In genomic region chr4:44965175-44965574, GRCm38 (mm10) we compare ENCODE assay signal across 22 mouse cellular contexts.
"Had no signal": no experiment of that assay in that cellular context is flagged by ENCODE, and none has a peak within 500 bp of the region (broad histone marks: within the 10 kb centered on the region; RNA-seq: fewer than 3 reads in every experiment).

No protein-coding gene starts in this region.

- H3K36me3 ChIP-seq: heart, embryonic 13.5 days; heart, embryonic 15.5 days; hindbrain, embryonic 13.5 days; hindbrain, embryonic 15.5 days; limb, embryonic 13.5 days; limb, embryonic 15.5 days; liver, embryonic 12.5 days had no signal

- H3K9ac ChIP-seq: heart, embryonic 13.5 days; heart, embryonic 15.5 days; hindbrain, embryonic 13.5 days; hindbrain, embryonic 15.5 days; limb, embryonic 13.5 days; limb, embryonic 15.5 days; liver, embryonic 12.5 days had no signal

- H3K9me3 ChIP-seq: heart, embryonic 13.5 days; heart, embryonic 15.5 days; hindbrain, embryonic 13.5 days; hindbrain, embryonic 15.5 days; limb, embryonic 13.5 days; limb, embryonic 15.5 days; liver, embryonic 12.5 days had no signal

- DNase-seq: gastrocnemius, postnatal 14 days; gastrocnemius, postnatal 36 days; heart, adult 11 months; heart, adult 2 months; heart, postnatal 14 days; heart, postnatal 36 days; kidney, adult 11 months; kidney, postnatal 14 days; layer of hippocampus, adult 9-11 months; layer of hippocampus, postnatal 36 days; left cerebral cortex, postnatal 4 days had no signal

- ATAC-seq: hindbrain, postnatal 0 days; intestine, embryonic 16.5 days; liver, embryonic 12.5 days had no signal

- H3K4me2 ChIP-seq: heart, embryonic 11.5 days; heart, embryonic 13.5 days; heart, embryonic 15.5 days; hindbrain, embryonic 13.5 days; hindbrain, embryonic 15.5 days; limb, embryonic 13.5 days; limb, embryonic 15.5 days; liver, embryonic 12.5 days had no signal

- H3K27me3 ChIP-seq: heart, embryonic 13.5 days; heart, embryonic 15.5 days; hindbrain, embryonic 13.5 days; hindbrain, embryonic 15.5 days; limb, embryonic 13.5 days; limb, embryonic 15.5 days had no signal

- H3K4me3 ChIP-seq: heart, adult 2 months; heart, embryonic 13.5 days; heart, embryonic 15.5 days; hindbrain, embryonic 13.5 days; hindbrain, embryonic 15.5 days; limb, embryonic 13.5 days; limb, embryonic 15.5 days; liver, embryonic 12.5 days had no signal

- H3K4me1 ChIP-seq: heart, embryonic 13.5 days; heart, embryonic 15.5 days; hindbrain, embryonic 15.5 days; limb, embryonic 13.5 days; limb, embryonic 15.5 days; liver, embryonic 12.5 days had no signal

- H3K27ac ChIP-seq: heart, adult 2 months; heart, embryonic 13.5 days; heart, embryonic 15.5 days; hindbrain, embryonic 13.5 days; hindbrain, embryonic 15.5 days; hindbrain, postnatal 0 days; kidney, postnatal 0 days; limb, embryonic 13.5 days; limb, embryonic 15.5 days; liver, embryonic 12.5 days had no signal
